Mouse (Mus musculus) MEL (cell line): ENCODE measurements at regions not wholly inside any gene's neighbourhood (a gene's known extent, or its start where the extent isn't known, plus 50 kb on each side); places are given as distances from the start of the nearest gene placed in this dataset.

Source experiments
- DNase-seq: peaks from one replicate; pipeline ENCODE4 v3.0.0; 2011; ENCODE audit warnings: low read depth, low spot score
- H3K27ac ChIP-seq: 2 replicates; pipeline ENCODE4 v1.5.1; 2012; ENCODE audit warnings: low read depth, mild to moderate bottlenecking, control low read depth, low read length, moderate library complexity; ENCODE audit not compliant: control insufficient read depth
- H3K27me3 ChIP-seq, 2 experiments: fragments of 150-350 bp in 1 of 2; sonication (generic) in 1 of 2; 2 replicates each; pipeline ENCODE4 v1.6.1; 2012; ENCODE audit warnings: low read length in 2 of 2, mild to moderate bottlenecking in 2 of 2, improper control_type of control experiment in 1 of 2, moderate library complexity in 1 of 2; ENCODE audit not compliant: insufficient read depth in 2 of 2, control insufficient read depth in 1 of 2
- H3K36me3 ChIP-seq, 2 experiments: 2 replicates each; pipeline ENCODE4 v1.6.1; 2012 to 2014; ENCODE audit warnings: low read length in 2 of 2, improper control_type of control experiment in 1 of 2, inconsistent platforms in 1 of 2, mild to moderate bottlenecking in 1 of 2; ENCODE audit not compliant: insufficient read depth in 2 of 2, control insufficient read depth in 1 of 2
- H3K4me1 ChIP-seq, 2 experiments: fragments of 150-350 bp in 1 of 2; sonication (generic) in 1 of 2; 2 replicates each; pipeline ENCODE4 v1.6.1; 2012; ENCODE audit warnings: low read length in 2 of 2, improper control_type of control experiment in 1 of 2, mild to moderate bottlenecking in 1 of 2; ENCODE audit not compliant: insufficient read depth in 2 of 2, control insufficient read depth in 1 of 2
- H3K4me3 ChIP-seq, 2 experiments: fragments of 150-350 bp in 1 of 2; sonication (generic) in 1 of 2; 2 replicates each; pipeline ENCODE4 v1.5.1; 2012; ENCODE audit warnings: low read depth in 2 of 2, low read length in 2 of 2, mild to moderate bottlenecking in 2 of 2, moderate library complexity in 2 of 2, control low read depth in 1 of 2, improper control_type of control experiment in 1 of 2; ENCODE audit not compliant: control insufficient read depth in 1 of 2, insufficient read depth in 1 of 2
- H3K79me2 ChIP-seq: 2 replicates; pipeline ENCODE4 v1.6.1; 2012; ENCODE audit warnings: mild to moderate bottlenecking, low read length, moderate library complexity; ENCODE audit not compliant: control insufficient read depth, poor library complexity, insufficient read depth
- H3K9ac ChIP-seq: 2 replicates; pipeline ENCODE4 v1.6.1; 2012; ENCODE audit warnings: low read depth, mild to moderate bottlenecking, control low read depth, low read length, moderate library complexity; ENCODE audit not compliant: control insufficient read depth, poor library complexity, severe bottlenecking
- H3K9me3 ChIP-seq: fragments of 150-350 bp; sonication (generic); replicated peaks from 2 replicates; pipeline ENCODE4 v1.6.1; 2012; ENCODE audit warnings: mild to moderate bottlenecking, low read length, improper control_type of control experiment, moderate library complexity; ENCODE audit not compliant: insufficient read depth
- BHLHE40 ChIP-seq: IDR thresholded peaks from 2 replicates; pipeline ENCODE4 v1.6.1; 2012; ENCODE audit warnings: low read depth, mild to moderate bottlenecking, inconsistent platforms, low read length, improper control_type of control experiment, borderline replicate concordance
- CHD1 ChIP-seq: IDR thresholded peaks from 2 replicates; pipeline ENCODE4 v1.6.1; 2012; ENCODE audit warnings: low read depth, mild to moderate bottlenecking, inconsistent platforms, low read length, improper control_type of control experiment
- CHD2 ChIP-seq: IDR thresholded peaks from 2 replicates; pipeline ENCODE4 v1.6.1; 2011; ENCODE audit warnings: low read length, improper control_type of control experiment
- CTCF ChIP-seq, 3 experiments: IDR thresholded peaks in 2 of 3; conservative IDR thresholded peaks in 1 of 3; 2 replicates each; pipeline ENCODE4 v1.5.1; 2011 to 2012; ENCODE audit warnings: low read length in 3 of 3, low read depth in 2 of 3, mild to moderate bottlenecking in 2 of 3, improper control_type of control experiment in 1 of 3, inconsistent platforms in 1 of 3, mixed read lengths in 1 of 3, moderate library complexity in 1 of 3; ENCODE audit not compliant: control insufficient read depth in 1 of 3, insufficient read depth in 1 of 3, poor library complexity in 1 of 3, severe bottlenecking in 1 of 3
- ELF1 ChIP-seq: IDR thresholded peaks from 2 replicates; pipeline ENCODE4 v1.6.1; 2014; ENCODE audit warnings: low read depth, mild to moderate bottlenecking, inconsistent platforms, low read length, improper control_type of control experiment, moderate library complexity
- ETS1 ChIP-seq: IDR thresholded peaks from 2 replicates; pipeline ENCODE4 v1.6.1; 2012; ENCODE audit warnings: low read depth, mild to moderate bottlenecking, inconsistent platforms, low read length, improper control_type of control experiment, moderate library complexity
- GABPA ChIP-seq: IDR thresholded peaks from 2 replicates; pipeline ENCODE4 v1.6.1; 2012; ENCODE audit warnings: low read depth, mild to moderate bottlenecking, inconsistent platforms, low read length, improper control_type of control experiment, moderate library complexity
- HCFC1 ChIP-seq: IDR thresholded peaks from 2 replicates; pipeline ENCODE4 v1.6.1; 2012; ENCODE audit warnings: low read depth, mild to moderate bottlenecking, inconsistent platforms, low read length, improper control_type of control experiment, moderate library complexity
- JUND ChIP-seq: IDR thresholded peaks from 2 replicates; pipeline ENCODE4 v1.6.1; 2011; ENCODE audit warnings: low read depth, mild to moderate bottlenecking, improper control_type of control experiment, low read length
- KAT2A ChIP-seq: conservative IDR thresholded peaks from 2 replicates; pipeline ENCODE4 v1.6.1; 2012; ENCODE audit warnings: low read depth, low read length, improper control_type of control experiment, inconsistent platforms
- MAFK ChIP-seq: IDR thresholded peaks from 2 replicates; pipeline ENCODE4 v1.6.1; 2011; ENCODE audit warnings: low read depth, mild to moderate bottlenecking, low read length, improper control_type of control experiment, borderline replicate concordance
- MAX ChIP-seq: IDR thresholded peaks from 2 replicates; pipeline ENCODE4 v1.6.1; 2011; ENCODE audit warnings: low read length, improper control_type of control experiment
- MAZ ChIP-seq: IDR thresholded peaks from 2 replicates; pipeline ENCODE4 v1.6.1; 2012; ENCODE audit warnings: low read depth, mild to moderate bottlenecking, inconsistent platforms, low read length, improper control_type of control experiment
- MEF2A ChIP-seq: IDR thresholded peaks from 2 replicates; pipeline ENCODE4 v1.6.1; 2014; ENCODE audit warnings: low read depth, mild to moderate bottlenecking, inconsistent platforms, low read length, improper control_type of control experiment; ENCODE audit not compliant: poor library complexity, insufficient replicate concordance, severe bottlenecking; ENCODE audit errors: extremely low read depth
- MXI1 ChIP-seq: IDR thresholded peaks from 2 replicates; pipeline ENCODE4 v1.6.1; 2011; ENCODE audit warnings: mild to moderate bottlenecking, low read depth, low read length, improper control_type of control experiment
- MYB ChIP-seq: IDR thresholded peaks from 2 replicates; pipeline ENCODE4 v1.6.1; 2011; ENCODE audit warnings: mild to moderate bottlenecking, low read depth, low read length, improper control_type of control experiment
- MYC ChIP-seq: IDR thresholded peaks from 2 replicates; pipeline ENCODE4 v1.6.1; 2011; ENCODE audit warnings: low read depth, mild to moderate bottlenecking, low read length, improper control_type of control experiment, moderate library complexity
- POLR2AphosphoS2 ChIP-seq: IDR thresholded peaks from 2 replicates; pipeline ENCODE4 v1.6.1; 2011; ENCODE audit warnings: low read length, improper control_type of control experiment
- RAD21 ChIP-seq: IDR thresholded peaks from 2 replicates; pipeline ENCODE4 v1.6.1; 2011; ENCODE audit warnings: mild to moderate bottlenecking, low read depth, low read length, improper control_type of control experiment
- SIN3A ChIP-seq: IDR thresholded peaks from 2 replicates; pipeline ENCODE4 v1.6.1; 2012; ENCODE audit warnings: low read length, improper control_type of control experiment, inconsistent platforms
- SMC3 ChIP-seq: IDR thresholded peaks from 2 replicates; pipeline ENCODE4 v1.6.1; 2011; ENCODE audit warnings: low read depth, low read length, improper control_type of control experiment
- TAL1 ChIP-seq: IDR thresholded peaks from 2 replicates; pipeline ENCODE4 v1.6.1; 2012; ENCODE audit warnings: mild to moderate bottlenecking, inconsistent platforms, low read length, moderate library complexity, mixed read lengths
- TCF12 ChIP-seq: IDR thresholded peaks from 2 replicates; pipeline ENCODE4 v1.6.1; 2014; ENCODE audit warnings: low read depth, mild to moderate bottlenecking, inconsistent platforms, low read length, improper control_type of control experiment, moderate library complexity
- UBTF ChIP-seq: IDR thresholded peaks from 2 replicates; pipeline ENCODE4 v1.6.1; 2012; ENCODE audit warnings: low read depth, mild to moderate bottlenecking, inconsistent platforms, low read length, improper control_type of control experiment, moderate library complexity, borderline replicate concordance; ENCODE audit not compliant: insufficient read depth
- ZC3H11A ChIP-seq: IDR thresholded peaks from 2 replicates; pipeline ENCODE4 v1.6.1; 2012; ENCODE audit warnings: low read depth, mild to moderate bottlenecking, inconsistent platforms, low read length, improper control_type of control experiment
- ZKSCAN1 ChIP-seq: IDR thresholded peaks from 2 replicates; pipeline ENCODE4 v1.6.1; 2012; ENCODE audit warnings: low read depth, mild to moderate bottlenecking, inconsistent platforms, low read length, improper control_type of control experiment, moderate library complexity
- ZNF384 ChIP-seq: IDR thresholded peaks from 2 replicates; pipeline ENCODE4 v1.6.1; 2012; ENCODE audit warnings: low read depth, mild to moderate bottlenecking, inconsistent platforms, low read length, improper control_type of control experiment

DNA sequence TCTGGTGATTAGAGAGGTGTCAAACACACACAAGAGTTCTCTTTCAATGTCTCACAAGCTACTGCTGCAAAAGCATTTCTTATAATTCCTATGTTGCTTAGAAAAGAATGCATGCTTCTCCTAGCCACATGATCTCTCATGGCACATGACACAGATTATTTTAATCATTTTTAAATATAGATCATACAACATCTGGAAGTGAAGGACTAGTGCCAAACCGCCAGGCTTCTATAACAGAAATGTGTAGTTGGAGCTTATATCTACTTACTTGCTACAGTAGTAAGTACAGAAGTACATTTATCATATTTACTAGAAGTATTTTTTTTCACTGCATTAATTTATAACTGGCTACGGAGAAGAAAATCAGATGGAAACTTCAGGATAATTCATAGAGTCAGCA, 611.3 kb downstream of the Dach1 start:
- no peak overlapping the region for H3K9ac ChIP-seq
- H3K79me2 ChIP-seq: no peaks in the 10 kb centered on the region
- H3K36me3 ChIP-seq: peaks cover 0 to 12% of the 10 kb centered on the region in 2 experiments; a peak in 2 of 4 replicates
- no peak overlapping the region for H3K27ac ChIP-seq
- DNase-seq: no peak
- H3K4me1 ChIP-seq: peaks cover 2 to 4% of the 10 kb centered on the region in 2 experiments; a peak in 1 of 4 replicates
- TF ChIP-seq TAL1 (no peak), CHD2 (no peak), CHD1 (no peak), MYC (no peak), MYB (no peak), MAZ (no peak)
- no peak overlapping the region for H3K4me3 ChIP-seq
- H3K9me3 ChIP-seq: no peaks in the 10 kb centered on the region
- H3K27me3 ChIP-seq: no peaks in the 10 kb centered on the region

DNA sequence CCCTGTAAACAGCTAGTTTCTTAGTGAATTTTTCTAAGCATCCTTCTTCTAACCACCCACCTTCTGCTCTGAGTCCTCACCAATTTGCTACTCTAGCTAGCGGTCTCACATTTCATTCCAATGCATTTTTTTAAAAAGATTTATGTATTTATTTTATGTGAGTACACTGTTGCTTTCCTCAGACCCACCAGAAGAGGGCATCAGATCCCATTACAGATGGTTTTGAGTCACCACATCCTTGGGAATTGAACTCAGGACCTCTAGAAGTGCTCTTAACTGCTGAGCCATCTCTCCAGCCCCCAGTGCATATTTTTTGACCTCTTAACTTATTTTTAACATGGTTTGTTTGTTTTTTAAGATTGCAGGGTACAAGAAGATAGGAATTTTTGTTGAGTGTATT, 611.7 kb downstream of the Dach1 start:
- peak; percentile 26 for DNase-seq
- Histone ChIP-seq H3K9me3 (no peaks in the 10 kb centered on the region), H3K4me1 (peaks cover 2 to 4% of the 10 kb centered on the region in 2 experiments; a peak in 1 of 4 replicates), H3K36me3 (peaks cover 0 to 12% of the 10 kb centered on the region in 2 experiments; a peak in 2 of 4 replicates), H3K27me3 (no peaks in the 10 kb centered on the region), H3K79me2 (no peaks in the 10 kb centered on the region), H3K9ac (no peak overlapping the region), H3K27ac (no peak overlapping the region), H3K4me3 (no peak overlapping the region)
- TF ChIP-seq ZKSCAN1 (no peak), ZNF384 (no peak), SIN3A (no peak), POLR2AphosphoS2 (no peak), BHLHE40 (no peak), MAZ (no peak), RAD21 (peak; percentile 38), CTCF (IDR thresholded peaks at IDR 0.05 in 2 of 3, conservative IDR thresholded peaks at IDR 0.05 in 1 of 3; ENCODE audit: control insufficient read depth in 1 of 3, insufficient read depth in 1 of 3, low read depth in 2 of 3, low read length in 3 of 3, poor library complexity in 1 of 3, severe bottlenecking in 1 of 3) (peak; percentile 11 to 29 (median 14); a peak in 2 of 6 replicates), MEF2A (no peak), UBTF (no peak), TCF12 (no peak), MXI1 (no peak), ETS1 (no peak), MAX (no peak), GABPA (no peak), HCFC1 (no peak), ELF1 (no peak), CHD2 (no peak), KAT2A (no peak), MAFK (no peak), SMC3 (peak; percentile 49), CHD1 (no peak), JUND (no peak), ZC3H11A (peak; percentile 17; the same call in 1 of the 2 replicates)
